Mouse (Mus musculus) adipocyte (in vitro differentiated cells): Measurements from ENCODE around the gene Bbs9.
A peak's percentile ranks its signal among the peaks of the same experiment; 100 is the strongest.

Source experiments
- DNase-seq: peaks from one replicate; pipeline ENCODE4 v3.0.0-alpha.2; 2016; ENCODE audit warnings: low spot score

The Bbs9 gene

DNA sequence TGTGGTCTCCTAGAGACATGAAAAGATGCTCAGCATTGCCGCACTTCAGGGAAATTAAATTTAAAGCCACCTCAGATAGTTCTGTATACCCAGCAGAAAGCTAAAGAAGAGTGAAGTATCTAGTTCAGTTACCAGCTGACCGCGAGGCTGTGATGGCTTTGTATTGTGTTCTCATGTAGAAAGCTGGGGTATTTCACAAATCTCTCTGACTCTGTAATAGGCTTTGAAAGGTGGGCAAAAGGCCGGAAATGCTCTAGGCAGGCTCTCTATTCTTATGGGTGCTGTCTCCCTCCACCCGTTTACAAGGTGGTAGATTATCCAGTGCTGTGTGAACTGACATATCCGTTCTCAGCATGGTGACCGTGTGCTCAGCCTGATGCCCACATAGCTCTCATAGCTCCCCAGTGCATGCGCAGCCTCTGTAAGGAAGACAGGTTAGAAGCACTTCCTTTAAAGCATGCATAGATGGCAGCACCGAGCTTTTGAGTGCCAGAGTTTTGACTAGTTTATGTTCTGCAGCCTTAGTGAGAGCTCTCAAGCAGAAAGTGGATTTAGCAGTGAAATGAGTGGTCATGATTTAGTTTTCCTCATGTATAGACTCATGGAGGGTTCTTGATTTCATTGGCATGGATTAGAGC is 57.4 kb downstream of the Bbs9 start:
- DNase-seq, result peak; percentile 61

- DNase-seq, result no peak
Measured at GRCm38 (mm10) chr9:22537767-22538373, 62.4 kb downstream of the Bbs9 start.

DNA sequence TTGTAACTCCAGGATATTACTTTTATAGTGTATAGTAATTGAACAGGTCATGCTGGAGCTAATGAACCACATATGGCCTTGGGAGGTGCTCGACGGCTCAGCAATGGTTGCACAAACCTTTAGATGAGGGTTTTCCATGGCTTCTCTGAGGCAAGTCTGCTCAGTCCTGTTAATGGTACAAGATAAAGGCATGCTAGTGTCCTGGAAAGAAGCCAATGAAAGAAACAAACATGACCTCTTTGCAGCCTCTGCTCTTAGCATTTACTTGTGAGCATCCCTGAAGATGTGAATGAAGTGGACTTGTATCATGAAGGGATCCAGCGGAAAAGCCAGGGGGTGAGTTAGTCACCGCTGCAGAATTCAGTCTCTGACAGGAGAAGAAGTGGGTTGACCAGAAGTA is 64.0 kb downstream of the Bbs9 start:
- DNase-seq, result no peak

DNA sequence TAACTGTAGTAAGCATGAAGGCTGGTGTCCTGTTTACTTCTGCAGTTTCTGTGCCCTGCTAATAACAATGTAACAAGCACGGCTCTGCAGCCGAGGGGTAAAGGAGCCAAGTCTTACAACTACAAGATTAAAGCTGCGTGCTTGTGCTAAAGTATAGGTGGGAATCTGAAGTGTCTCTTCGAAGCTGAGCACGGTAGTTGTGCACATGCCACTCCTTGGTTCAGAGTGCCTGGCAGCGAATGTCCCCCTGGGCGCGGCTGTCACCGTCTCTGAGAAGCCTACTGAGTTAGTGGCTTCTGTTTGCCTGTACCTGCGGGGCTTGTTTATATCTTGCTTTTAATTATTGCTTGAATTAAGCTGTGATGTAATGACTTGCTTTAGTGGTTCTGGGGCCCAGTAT is 65.6 kb downstream of the Bbs9 start:
- DNase-seq, result no peak

GRCm38 (mm10) chr9:22543467-22543866 is 68.0 kb downstream of the Bbs9 start:
- DNase-seq, result no peak

GRCm38 (mm10) chr9:22544349-22545341 is 69.1 kb downstream of the Bbs9 start:
- DNase-seq, result no peak

GRCm38 (mm10) chr9:22551273-22551672 is 75.8 kb downstream of the Bbs9 start:
- DNase-seq, result no peak

DNA sequence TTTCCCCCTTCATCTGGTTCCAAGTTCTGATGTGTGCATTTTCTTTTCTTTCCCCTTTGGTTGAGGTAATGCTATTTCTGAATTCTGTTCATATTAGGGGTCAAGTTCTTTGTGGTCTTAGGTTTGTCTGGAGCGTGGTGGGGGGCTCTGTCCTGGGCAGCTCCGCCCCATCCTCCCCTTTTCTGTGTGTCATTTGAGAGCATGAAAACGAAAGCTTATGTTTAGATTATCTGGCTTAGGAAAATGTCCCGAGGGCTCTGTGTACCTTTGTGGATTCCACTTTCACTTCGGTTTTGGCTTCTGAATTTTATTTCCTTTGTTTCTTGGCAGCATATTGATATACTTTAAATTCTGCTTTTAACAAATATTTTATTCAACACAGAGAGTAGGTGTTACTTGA is 80.6 kb downstream of the Bbs9 start:
- no peak for DNase-seq

GRCm38 (mm10) chr9:22557467-22557866 is 82.0 kb downstream of the Bbs9 start:
- peak; percentile 70 for DNase-seq

- DNase-seq, result no peak
Measured at GRCm38 (mm10) chr9:22563612-22564347, 88.3 kb downstream of the Bbs9 start.

DNA sequence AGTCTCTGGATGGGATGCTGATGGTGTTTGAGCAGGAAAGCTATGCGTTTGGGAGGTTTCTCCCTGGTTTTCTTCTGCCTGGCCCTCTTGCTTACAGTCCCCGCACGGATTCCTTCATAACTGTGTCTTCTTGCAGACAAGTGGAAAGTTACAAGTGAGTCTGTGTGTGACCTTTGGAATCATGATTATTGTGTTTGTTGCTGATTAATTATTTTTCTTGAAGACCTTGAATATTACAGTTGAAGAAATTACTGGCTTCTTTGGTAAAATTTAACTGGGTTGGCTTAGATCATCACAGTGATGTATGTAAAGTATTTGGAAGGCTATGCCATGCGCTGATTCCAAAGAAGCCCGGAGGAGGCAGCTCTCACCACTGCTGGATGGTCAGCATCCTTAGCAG is 92.2 kb downstream of the Bbs9 start:
- no peak for DNase-seq

DNA sequence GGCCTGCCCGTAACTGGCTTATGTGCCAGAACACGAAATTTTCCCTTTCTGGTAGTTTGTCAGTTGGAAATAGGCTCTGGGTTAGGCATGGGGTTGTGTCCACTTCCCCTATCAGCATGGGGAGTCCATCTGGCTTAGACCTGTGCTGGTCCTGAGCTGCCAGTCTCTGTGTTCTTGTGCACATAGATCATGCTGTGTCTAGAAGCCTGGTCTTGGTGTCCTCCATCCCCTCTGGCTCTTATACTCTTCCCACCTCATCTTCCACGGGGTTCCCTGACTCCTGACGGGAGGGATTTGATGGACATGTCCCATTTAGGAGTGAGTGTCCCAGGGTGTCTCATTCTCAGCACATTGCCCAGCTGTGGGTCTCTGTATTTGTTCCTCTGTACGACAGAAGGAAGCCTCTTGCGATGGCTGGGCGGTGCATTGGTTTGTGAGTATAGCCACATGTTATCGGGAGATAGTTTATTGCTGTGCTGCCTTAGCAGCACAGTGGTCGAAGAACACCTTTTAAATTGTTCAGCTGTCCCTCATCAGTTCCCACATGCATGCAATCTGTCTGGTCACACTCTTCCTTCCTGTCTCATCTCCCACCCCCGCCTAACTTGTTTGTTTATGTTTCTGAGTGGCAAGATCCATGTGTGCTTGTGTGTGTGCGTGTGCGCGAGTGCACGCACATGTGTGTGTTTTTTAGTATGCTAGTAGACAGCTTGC is 101.1 kb downstream of the Bbs9 start:
- DNase-seq, result no peak

GRCm38 (mm10) chr9:22578266-22578665 is 102.8 kb downstream of the Bbs9 start:
- DNase-seq, result no peak

GRCm38 (mm10) chr9:22584221-22584620 is 108.7 kb downstream of the Bbs9 start:
- no peak for DNase-seq

DNA sequence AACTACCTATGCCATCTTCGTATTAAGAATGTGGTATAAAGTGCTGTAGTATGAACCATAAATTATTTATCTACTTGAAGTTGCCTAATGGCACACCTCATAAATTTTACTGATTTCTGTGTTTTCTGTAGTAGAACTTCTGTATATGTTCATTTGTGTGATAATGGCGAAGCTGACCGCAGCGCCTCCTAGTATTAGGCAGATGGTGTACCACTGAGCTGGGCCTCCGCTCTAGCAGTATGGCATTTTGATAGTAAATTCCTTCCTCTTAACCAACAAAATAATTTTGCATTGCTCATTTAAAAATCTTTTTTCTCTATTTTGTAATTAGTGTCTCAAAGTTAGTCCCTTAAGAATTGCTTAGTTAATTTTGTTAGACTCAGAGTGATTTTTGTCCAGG is 117.5 kb downstream of the Bbs9 start:
- no peak for DNase-seq

DNA sequence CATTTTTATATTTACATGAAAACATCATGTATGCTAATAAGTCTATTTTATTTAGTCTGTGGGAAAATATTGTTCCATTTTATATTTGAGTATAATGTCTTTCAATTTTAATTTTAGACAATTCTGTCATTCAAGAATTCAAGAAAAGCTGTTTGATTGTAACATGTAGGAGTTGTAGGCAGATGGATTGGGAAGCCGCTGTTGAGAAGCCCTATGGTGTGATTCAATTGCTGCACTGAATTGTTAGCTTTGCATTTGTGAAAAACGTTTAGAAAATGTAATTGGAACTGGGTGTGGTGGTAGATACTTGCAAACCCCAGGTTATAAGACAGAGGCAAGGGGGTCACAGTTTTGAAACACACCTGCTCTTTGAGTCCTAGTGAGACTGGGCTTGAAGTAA is 121.1 kb downstream of the Bbs9 start:
- DNase-seq, result no peak

GRCm38 (mm10) chr9:22613271-22613824 is 137.8 kb downstream of the Bbs9 start:
- DNase-seq, result no peak

GRCm38 (mm10) chr9:22619245-22619644 is 143.7 kb downstream of the Bbs9 start:
- DNase-seq, result no peak

DNA sequence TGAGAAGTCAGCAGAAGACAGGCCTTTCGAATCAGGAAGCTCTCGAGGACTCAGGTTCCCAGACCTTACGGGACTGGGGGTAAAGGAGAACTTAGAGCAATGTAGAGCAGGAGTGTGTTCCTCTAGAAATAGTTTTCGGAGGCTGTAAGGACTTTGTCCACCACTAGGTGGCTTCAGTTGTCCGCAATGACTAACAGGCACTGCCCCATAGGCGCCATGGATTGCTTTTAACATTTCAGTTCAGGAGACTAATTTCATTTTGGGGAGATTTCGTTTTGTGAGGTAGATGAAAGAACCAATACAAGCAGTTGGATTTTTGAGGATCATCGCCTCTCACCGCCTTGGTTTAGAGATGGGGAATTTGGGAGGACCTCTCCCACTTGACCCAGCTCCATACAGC is 149.5 kb downstream of the Bbs9 start:
- peak; percentile 63 for DNase-seq

DNA sequence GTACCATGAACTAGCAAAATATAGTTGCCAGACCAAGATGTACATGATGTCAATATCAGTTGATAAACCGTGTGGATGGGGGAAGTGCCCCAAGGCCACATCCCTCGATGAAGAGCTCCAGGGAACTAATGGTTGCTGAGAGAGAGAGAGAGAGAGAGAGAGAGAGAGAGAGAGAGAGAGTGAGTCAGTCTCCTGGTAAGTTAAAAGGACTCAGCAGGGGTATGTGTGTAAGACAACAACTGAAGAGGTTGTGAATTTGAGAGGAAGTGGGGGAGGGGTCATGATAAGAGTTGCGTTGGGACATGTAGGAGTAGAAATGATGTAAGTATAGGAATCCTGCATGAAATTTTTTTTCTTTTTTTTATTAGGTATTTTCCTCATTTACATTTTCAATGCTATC is 150.5 kb downstream of the Bbs9 start:
- DNase-seq, result no peak

DNA sequence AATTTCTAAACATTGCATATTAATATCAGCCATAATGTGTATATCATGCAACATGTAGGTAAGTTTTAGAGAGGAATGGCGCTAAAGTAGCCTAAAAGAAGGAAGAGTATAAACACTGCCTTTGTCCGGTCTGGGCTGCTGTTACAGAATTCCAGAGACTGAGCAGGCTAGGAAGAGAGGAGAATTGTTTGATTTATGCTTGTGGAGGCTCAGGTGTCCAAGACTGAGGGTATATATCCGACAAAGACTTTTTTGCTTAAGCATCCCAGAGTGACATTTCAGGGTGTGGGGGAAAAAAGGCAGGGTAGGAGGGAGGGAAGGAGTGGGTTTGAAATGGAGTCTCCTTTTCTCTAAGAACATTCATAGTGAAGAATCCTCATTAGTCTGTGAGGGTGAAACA is 152.4 kb downstream of the Bbs9 start:
- DNase-seq, result no peak
